Mouse (Mus musculus) megakaryocyte, embryonic 14.5 days (primary cell): ENCODE results near the gene Sgip1. TPM values are rescaled to one million over a fixed set of nuclear protein-coding genes. Genes with fewer than 3 reads are reported as not detected.

Source experiments
- H3K27me3 ChIP-seq: replicated peaks from 2 replicates; pipeline ENCODE3; 2012; ENCODE audit warnings: inconsistent platforms
- H3K36me3 ChIP-seq: replicated peaks from 2 replicates; pipeline ENCODE3; 2012; ENCODE audit warnings: low read length, inconsistent platforms, mixed read lengths
- H3K4me1 ChIP-seq: 2 replicates; pipeline ENCODE4 v1.6.1; 2012; ENCODE audit warnings: inconsistent platforms
- H3K4me3 ChIP-seq: replicated peaks from 2 replicates; pipeline ENCODE3; 2012; ENCODE audit warnings: moderate library complexity, mild to moderate bottlenecking, inconsistent platforms
- H3K9me3 ChIP-seq: 2 replicates; pipeline ENCODE4 v1.6.1; 2012; ENCODE audit warnings: inconsistent platforms
- FLI1 ChIP-seq: IDR thresholded peaks from 2 replicates; pipeline ENCODE4 v1.6.1; 2012; ENCODE audit warnings: low read length, inconsistent platforms, mixed read lengths
- GATA1 ChIP-seq: IDR thresholded peaks from 3 replicates; pipeline ENCODE4 v1.6.1; 2012; ENCODE audit warnings: mixed read lengths, low read length, inconsistent platforms, borderline replicate concordance
- polyA plus RNA-seq: library from polyadenylated mRNA; stranded (reverse); fragments of >175 nt; gene quantifications from 2 replicates; pipeline ENCODE4 v1.2.3, GENCODE M21; 2012; ENCODE audit warnings: low replicate concordance; ENCODE audit not compliant: insufficient read depth

Gene Sgip1
- polyA plus RNA-seq, 1 experiment: not detected

DNA sequence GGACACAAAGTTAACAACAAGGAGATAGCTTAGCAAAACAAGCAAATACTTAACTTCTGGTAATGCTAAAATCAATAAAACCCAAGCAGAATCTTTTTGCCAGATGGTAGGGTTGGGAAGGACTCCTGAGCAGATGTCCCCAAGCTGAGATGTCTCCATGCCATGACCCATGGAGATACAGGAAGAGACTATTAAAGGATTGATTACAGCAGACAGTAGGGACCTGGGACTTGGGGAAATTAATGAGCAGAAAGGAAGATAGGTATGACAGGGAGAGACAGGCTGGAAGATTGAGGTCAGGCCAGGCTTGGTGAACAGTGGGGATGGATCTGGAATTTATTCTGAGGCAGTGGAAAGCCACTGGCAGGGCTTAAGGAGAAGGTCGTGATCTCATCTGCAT is 33.5 kb downstream of the Sgip1 start:
- Histone ChIP-seq H3K4me3 (no peak overlapping the region), H3K9me3 (no peaks in the 10 kb centered on the region), H3K36me3 (no peaks in the 10 kb centered on the region), H3K27me3 (no peaks in the 10 kb centered on the region), H3K4me1 (no peaks in the 10 kb centered on the region)
- TF ChIP-seq GATA1: no peak

DNA sequence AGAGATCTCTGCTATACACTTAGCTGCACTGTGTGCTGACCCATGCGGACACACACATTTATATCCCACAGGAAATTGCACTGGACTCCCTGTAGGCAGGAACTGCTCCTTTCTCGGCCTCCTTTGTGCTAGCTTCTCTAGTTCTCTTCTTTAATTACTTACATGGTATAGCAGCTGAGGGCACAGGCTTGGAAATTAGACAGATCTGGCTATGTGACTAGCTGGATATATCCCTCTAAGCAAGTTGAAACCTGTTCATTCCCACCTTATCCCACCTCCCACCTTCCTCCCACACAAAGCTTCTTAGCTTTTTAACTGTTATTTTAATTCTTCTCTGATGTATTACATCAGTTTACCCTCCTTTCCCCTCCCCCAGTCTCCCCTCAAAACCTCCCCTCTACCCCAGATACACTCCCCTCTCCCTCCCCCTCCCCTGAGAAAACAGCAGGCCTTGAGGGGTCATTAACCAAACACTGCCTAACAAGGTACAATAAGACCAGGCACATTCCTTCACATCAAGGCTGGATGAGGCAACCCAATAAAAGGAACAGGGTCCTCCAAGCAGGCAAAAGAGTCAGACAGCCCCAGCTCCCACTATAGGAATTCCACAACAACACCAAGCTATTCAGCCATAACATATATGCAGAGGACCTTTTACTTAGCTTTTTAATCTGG is 34.6 kb downstream of the Sgip1 start:
- no peaks in the 10 kb centered on the region for H3K36me3 ChIP-seq
- no peak overlapping the region for H3K4me3 ChIP-seq
- TF ChIP-seq FLI1 (no peak), GATA1 (no peak)
- no peaks in the 10 kb centered on the region for H3K4me1 ChIP-seq
- no peaks in the 10 kb centered on the region for H3K27me3 ChIP-seq
- no peaks in the 10 kb centered on the region for H3K9me3 ChIP-seq

DNA sequence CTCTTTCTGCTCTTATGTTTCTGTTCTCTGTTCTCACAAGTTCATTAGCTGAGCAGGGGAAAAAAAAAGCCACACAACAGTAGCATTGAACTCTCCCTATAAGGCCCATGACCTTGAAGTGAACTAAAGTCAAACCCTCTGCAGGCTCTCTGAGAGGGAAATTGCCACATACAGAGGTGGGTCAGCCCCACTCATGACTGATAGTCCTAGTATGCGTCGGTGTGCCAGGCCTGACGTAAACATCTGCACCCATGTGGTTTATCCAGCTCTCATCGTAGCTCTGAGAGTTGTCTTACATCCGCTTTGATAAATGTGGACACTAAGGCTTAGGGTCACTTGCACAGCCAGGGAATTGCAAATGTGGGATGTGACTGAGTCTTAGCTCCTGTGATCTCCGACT is 38.8 kb downstream of the Sgip1 start:
- no peaks in the 10 kb centered on the region for H3K4me1 ChIP-seq
- no peaks in the 10 kb centered on the region for H3K36me3 ChIP-seq
- H3K4me3 ChIP-seq: no peak overlapping the region
- 0 out of 2 replicates have a peak, but pooled peaks cover 3% of the 10 kb centered on the region for H3K9me3 ChIP-seq
- TF ChIP-seq FLI1 (no peak), GATA1 (no peak)
- H3K27me3 ChIP-seq: no peaks in the 10 kb centered on the region

DNA sequence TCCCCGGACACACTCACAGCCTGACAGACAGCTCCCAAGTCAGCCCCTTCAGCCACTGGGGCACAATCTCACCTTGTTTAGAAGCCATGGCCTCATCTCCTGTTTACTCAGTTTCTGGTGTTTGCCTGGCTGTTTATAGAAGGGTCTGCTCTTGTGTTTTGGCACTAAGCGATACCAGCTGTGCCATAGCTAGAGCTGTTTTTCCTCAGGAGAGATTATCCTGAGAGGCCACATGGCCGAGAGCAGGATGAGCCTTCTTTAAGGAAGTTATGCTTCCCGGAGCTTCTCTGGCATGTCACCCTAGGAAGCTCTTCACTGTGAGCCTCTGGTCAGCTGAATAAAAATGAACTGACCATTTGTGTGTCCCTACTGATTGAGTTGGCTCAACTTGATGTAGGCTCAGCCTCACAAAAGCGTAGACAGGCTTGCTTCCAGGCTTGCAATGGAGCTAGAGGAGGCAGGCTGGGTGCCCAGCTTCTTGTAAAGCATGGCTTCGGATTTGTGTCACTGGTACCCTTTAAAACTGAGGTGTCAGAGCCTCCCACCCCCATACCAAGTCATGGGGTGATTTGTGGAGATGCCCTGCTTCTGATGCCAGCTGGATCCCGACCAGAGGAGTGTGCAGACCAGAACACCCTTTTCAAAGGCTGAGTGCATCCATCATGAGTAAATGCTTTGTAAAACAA is 42.1 kb downstream of the Sgip1 start:
- H3K27me3 ChIP-seq: no peaks in the 10 kb centered on the region
- H3K4me1 ChIP-seq: no peaks in the 10 kb centered on the region

DNA sequence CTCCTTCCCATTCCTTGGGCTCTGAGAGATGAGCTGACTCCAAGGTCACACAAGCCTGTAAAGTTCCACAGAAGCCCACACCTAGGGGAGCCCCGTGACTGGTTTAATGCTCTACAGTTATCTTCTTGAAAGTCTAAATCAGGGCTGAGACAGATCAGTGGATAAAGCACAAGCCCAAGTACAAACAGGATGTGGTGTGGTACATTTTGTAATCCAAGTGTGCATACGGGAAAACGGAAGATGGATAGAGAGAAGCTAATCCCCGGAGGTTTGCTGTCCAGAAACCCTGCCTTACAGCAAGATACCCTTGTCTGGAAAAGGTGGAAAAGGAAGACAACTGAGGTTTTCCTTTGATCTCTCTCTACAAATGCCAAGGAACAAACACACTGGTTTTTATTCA is 44.1 kb downstream of the Sgip1 start:
- no peak for TF ChIP-seq GATA1
- no peak for TF ChIP-seq FLI1
- Histone ChIP-seq H3K4me1 (no peaks in the 10 kb centered on the region), H3K27me3 (no peaks in the 10 kb centered on the region), H3K36me3 (no peaks in the 10 kb centered on the region), H3K4me3 (no peak overlapping the region), H3K9me3 (0 out of 2 replicates have a peak, but pooled peaks cover 3% of the 10 kb centered on the region)

More for the DNA sequence above, 42.1 kb downstream of the Sgip1 start:
- no peak for TF ChIP-seq GATA1
- no peak for TF ChIP-seq FLI1
- H3K4me3 ChIP-seq: no peak overlapping the region
- no peaks in the 10 kb centered on the region for H3K36me3 ChIP-seq
- 0 out of 2 replicates have a peak, but pooled peaks cover 3% of the 10 kb centered on the region for H3K9me3 ChIP-seq

DNA sequence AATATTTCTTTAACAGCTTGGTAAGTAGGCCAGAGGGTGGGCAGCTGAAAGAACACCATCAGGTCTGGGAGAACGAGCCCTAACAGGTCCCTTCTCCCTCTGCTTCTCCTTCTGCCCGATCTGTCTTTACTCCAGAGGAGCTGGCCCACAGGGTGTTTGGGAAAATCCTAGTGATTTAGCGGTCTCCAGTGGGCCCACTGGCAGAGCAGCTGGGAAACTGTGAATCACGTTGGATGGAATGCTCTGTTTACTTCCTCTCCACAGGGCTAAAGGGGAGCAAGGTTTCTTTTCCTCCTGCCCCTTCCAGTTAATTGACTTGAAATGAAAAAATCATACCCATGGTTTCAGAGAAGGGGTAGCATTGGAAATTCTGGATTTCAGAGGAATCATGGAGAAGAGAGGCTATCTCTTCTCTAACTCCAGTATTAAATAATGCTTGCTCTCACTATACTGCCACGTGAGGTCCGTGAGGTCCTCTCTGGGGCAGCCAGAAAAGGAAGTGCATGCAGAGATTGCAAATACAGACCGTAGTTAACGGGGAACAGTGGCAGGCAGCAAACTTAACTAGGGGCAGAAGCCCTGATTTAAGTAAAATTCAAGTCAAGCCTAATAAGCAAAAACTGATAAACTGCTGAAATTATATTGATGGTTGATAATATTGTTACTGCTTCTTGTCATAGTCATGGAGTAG is 51.1 kb downstream of the Sgip1 start:
- Histone ChIP-seq H3K4me3 (no peak overlapping the region), H3K4me1 (no peaks in the 10 kb centered on the region), H3K27me3 (no peaks in the 10 kb centered on the region), H3K36me3 (no peaks in the 10 kb centered on the region), H3K9me3 (no peaks in the 10 kb centered on the region)
- TF ChIP-seq GATA1: no peak

DNA sequence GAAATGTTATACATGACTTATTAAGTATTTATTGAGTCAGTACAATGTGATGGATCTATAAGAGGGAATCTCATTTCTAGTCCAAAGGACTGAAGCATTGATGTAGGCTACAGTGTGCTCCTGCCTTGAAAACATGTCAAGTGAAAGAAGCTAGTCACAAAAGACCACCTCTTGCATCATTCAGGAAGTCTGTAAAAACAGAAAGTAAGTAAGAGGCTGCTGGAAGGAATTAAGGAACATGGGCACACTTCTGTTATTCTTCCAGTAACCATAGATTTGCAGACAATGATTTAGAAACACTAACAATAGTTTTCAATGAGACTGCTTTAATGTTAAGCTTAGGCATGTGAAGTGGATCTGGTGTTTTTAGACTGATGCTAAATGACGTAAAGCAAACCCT is 60.4 kb downstream of the Sgip1 start:
- Histone ChIP-seq H3K9me3 (no peaks in the 10 kb centered on the region), H3K4me1 (no peaks in the 10 kb centered on the region), H3K4me3 (no peak overlapping the region), H3K36me3 (no peaks in the 10 kb centered on the region), H3K27me3 (no peaks in the 10 kb centered on the region)
- no peak for TF ChIP-seq FLI1
- no peak for TF ChIP-seq GATA1

DNA sequence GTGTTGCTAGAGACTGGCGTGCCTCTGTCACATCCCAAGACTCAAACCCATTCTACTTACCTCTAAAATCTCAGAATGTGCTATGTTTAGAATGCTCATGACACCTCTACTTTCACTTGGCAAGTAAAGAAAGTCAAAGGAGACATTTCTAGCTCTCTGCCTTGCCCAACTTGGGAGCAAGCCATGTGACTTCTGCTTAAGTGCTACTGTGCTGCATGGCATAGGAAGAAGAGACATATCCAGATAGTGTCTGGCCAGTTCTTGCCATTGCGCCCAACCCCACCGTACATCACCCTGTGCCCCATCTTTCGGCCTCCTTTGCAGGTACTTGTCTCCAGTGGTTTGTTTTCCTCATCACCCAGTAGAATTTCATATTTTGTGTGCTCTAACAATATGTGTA is 60.8 kb downstream of the Sgip1 start:
- Histone ChIP-seq H3K36me3 (no peaks in the 10 kb centered on the region), H3K27me3 (no peaks in the 10 kb centered on the region), H3K9me3 (no peaks in the 10 kb centered on the region), H3K4me3 (no peak overlapping the region), H3K4me1 (no peaks in the 10 kb centered on the region)
- no peak for TF ChIP-seq FLI1
- no peak for TF ChIP-seq GATA1

DNA sequence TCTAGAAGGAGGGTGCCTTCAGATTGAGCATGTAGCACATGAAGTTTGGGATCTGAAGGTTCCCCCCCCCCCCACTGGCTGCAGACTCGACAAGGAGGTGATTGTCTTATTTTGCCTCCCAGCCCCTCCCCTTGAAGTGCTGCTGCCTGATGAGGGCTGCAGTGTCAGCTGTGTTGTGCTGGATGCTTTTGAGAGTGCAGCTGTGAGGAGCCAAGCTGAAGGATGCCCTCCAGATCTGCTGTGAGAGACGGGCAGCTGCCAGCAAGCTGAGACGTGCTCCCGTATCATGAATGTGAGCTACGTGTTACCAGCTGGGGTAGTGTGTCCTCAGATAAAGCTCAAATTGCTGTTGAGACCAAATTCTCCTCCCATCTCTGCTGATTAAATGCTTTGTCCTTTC is 63.5 kb downstream of the Sgip1 start:
- Histone ChIP-seq H3K4me3 (no peak overlapping the region), H3K27me3 (no peaks in the 10 kb centered on the region), H3K9me3 (no peaks in the 10 kb centered on the region), H3K36me3 (no peaks in the 10 kb centered on the region), H3K4me1 (no peaks in the 10 kb centered on the region)
- TF ChIP-seq GATA1: no peak
- TF ChIP-seq FLI1: no peak

DNA sequence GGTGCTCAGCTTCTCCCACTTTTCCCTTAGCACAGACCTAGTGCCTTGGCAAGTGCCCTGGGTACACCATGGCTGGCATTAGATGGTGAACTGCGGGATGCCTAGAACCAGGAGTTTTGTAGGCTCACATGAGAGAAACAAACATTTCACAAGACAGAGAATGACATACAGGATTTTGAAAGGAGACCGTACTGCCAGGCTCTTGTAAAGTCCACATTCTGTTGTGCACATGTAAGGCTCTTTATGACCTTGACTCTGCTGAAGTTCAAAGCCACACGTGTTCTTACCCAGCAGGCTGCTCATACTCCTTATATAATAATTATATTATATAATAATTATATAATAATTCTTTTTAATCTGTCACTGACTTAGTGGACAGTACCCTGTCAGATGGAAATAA is 65.9 kb downstream of the Sgip1 start:
- no peak for TF ChIP-seq FLI1
- TF ChIP-seq GATA1: no peak
- H3K27me3 ChIP-seq: no peaks in the 10 kb centered on the region
- no peaks in the 10 kb centered on the region for H3K36me3 ChIP-seq
- no peaks in the 10 kb centered on the region for H3K4me1 ChIP-seq
- no peak overlapping the region for H3K4me3 ChIP-seq
- H3K9me3 ChIP-seq: no peaks in the 10 kb centered on the region

DNA sequence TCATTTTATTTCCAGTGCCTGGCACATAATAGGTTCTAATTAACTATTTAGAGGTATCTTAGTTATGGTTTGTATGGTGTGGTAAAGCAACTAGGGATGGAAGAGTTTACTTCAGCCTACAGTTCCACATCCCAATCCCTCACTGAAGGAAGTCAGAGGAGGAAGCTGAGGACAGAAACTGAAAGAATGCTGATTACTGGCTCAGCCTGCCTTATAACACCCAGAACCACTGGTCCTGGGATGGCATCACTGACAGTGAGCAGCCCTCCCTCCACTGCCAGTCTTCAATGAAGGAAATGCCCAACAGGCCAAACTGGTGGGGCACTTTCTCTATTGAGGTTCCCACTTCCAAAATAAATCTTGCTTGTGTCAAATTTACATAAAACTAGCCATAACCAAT is 67.2 kb downstream of the Sgip1 start:
- Histone ChIP-seq H3K27me3 (no peaks in the 10 kb centered on the region), H3K9me3 (no peaks in the 10 kb centered on the region), H3K4me3 (no peak overlapping the region), H3K36me3 (no peaks in the 10 kb centered on the region), H3K4me1 (no peaks in the 10 kb centered on the region)
- TF ChIP-seq GATA1 (no peak), FLI1 (no peak)
